Mouse (Mus musculus) embryonic facial prominence, embryonic 14.5 days (tissue): ENCODE measurements around the gene Dmbx1. TPM values are rescaled to one million over a fixed set of nuclear protein-coding genes. Genes with fewer than 3 reads are reported as not detected.

Experiments
- ATAC-seq: fragments of 200-750 bp; cut with Nextera tagmentation; 2 replicates; pipeline ENCODE4 v1.8.0; 2017; ENCODE audit warnings: low read depth, moderate number of reproducible peaks, moderate TSS enrichment
- DNase-seq: peaks from one replicate; pipeline ENCODE4 v3.0.0-alpha.2; 2015; ENCODE audit warnings: low spot score
- H3K27ac ChIP-seq: fragments of 300-500 bp; sonication (generic); replicated peaks from 2 replicates; pipeline ENCODE4 v1.5.1; 2014; ENCODE audit warnings: low read depth, mild to moderate bottlenecking, low read length, moderate library complexity
- H3K27me3 ChIP-seq: fragments of 300-500 bp; sonication (generic); replicated peaks from 2 replicates; pipeline ENCODE4 v1.6.1; 2014; ENCODE audit warnings: low read length; ENCODE audit not compliant: control insufficient read depth, insufficient read depth
- H3K36me3 ChIP-seq: fragments of 300-500 bp; sonication (generic); 2 replicates; pipeline ENCODE4 v1.6.1; 2014; ENCODE audit warnings: low read length, mixed read lengths; ENCODE audit not compliant: control insufficient read depth, insufficient read depth
- H3K4me1 ChIP-seq: fragments of 300-500 bp; sonication (generic); 2 replicates; pipeline ENCODE4 v1.6.1; 2014; ENCODE audit warnings: antibody characterized with exemption, low read length; ENCODE audit not compliant: control insufficient read depth, insufficient read depth
- H3K4me2 ChIP-seq: fragments of 300-500 bp; sonication (generic); 2 replicates; pipeline ENCODE4 v1.6.1; 2014; ENCODE audit warnings: low read depth, mild to moderate bottlenecking, low read length, moderate library complexity, mixed read lengths
- H3K4me3 ChIP-seq: fragments of 300-500 bp; sonication (generic); 2 replicates; pipeline ENCODE4 v1.5.1; 2014; ENCODE audit warnings: low read depth, mild to moderate bottlenecking, low read length
- H3K9ac ChIP-seq: fragments of 300-500 bp; sonication (generic); 2 replicates; pipeline ENCODE4 v1.6.1; 2014; ENCODE audit warnings: low read depth, mild to moderate bottlenecking, low read length, moderate library complexity, mixed read lengths
- H3K9me3 ChIP-seq: fragments of 300-500 bp; sonication (generic); 2 replicates; pipeline ENCODE4 v1.6.1; 2016; ENCODE audit warnings: low read length; ENCODE audit not compliant: control insufficient read depth
- WGBS: fragments of 180-500 bp; shearing (Covaris S2); extraction: QIAGEN DNeasy Blood & Tissue Kit; methylation state at CpG from one replicate; pipeline ENCODE4 v1.1.7; 2014; 5-methylcytosine and 5-hydroxymethylcytosine counted together
- polyA plus RNA-seq: library from polyadenylated mRNA; unstranded; fragments of >200 nt; fragmentation: Nextera tagmentation; extraction: Ambion mirVana; gene quantifications from 2 replicates; pipeline ENCODE4 v1.2.1, GENCODE M21; 2014

Gene Dmbx1
- polyA plus RNA-seq, 1 experiment from 2014 or later, result 0.26 TPM

DNA sequence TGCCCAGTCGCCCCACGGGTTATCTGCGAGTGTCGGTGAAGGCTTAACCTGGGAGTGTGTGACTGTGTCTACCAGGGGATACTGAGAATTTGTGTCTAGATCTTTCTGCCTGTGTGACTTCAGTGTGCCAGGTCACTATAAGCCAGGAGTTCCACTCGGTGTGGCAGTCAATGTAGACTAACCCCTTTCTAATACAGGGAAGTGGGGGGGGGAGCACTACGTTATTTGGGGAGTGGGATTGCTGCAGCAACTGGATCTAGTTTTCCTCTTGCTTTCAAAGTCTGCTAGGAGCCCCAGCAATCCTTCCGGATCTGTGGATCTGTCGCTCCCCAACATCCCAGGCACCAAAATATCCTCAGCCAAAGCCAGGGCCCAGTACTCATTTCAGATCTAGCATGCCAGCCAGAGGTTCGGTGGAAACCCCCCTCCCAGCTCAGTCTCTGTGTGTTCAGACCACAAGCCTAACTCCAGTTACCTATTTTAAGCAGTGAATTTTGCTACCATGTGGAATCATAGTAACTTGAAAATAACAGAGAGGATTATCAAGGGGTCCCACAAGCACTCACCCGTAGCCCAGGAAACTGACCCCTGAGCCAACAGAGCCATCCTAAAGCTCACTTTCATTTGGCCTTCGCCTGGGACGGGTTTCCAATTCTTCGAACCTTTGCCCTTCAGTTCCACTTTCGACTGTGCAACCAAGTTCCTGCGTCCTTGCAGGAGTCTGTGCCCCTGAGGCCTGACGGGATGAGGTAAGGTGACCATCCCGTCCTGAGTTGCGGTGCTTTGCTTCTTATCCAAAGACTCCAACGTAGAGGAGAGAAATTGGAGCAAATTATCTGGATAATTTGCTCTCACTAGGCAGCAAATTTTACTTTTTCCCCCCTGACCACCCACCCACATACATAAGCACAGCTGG, 2.4 kb downstream of the Dmbx1 start:
- DNase-seq (no peak), ATAC-seq (no peak)
- no peak overlapping the region for H3K27ac ChIP-seq
- H3K4me3 ChIP-seq, result peak overlapping the region; percentile 17; the same call in 1 of the 2 replicates
- H3K36me3 ChIP-seq, result no peaks in the 10 kb centered on the region
- H3K9ac ChIP-seq, result no peak overlapping the region
- H3K9me3 ChIP-seq, result no peaks in the 10 kb centered on the region
- H3K4me1 ChIP-seq, result 0 out of 2 replicates have a peak, but pooled peaks cover 3% of the 10 kb centered on the region
- peak overlapping the region; percentile 67; the same call in 1 of the 2 replicates for H3K4me2 ChIP-seq
- H3K27me3 ChIP-seq, result peaks cover 96% of the 10 kb centered on the region
- WGBS, result 8% methylated on average over 19 of the region's 19 CpGs

DNA sequence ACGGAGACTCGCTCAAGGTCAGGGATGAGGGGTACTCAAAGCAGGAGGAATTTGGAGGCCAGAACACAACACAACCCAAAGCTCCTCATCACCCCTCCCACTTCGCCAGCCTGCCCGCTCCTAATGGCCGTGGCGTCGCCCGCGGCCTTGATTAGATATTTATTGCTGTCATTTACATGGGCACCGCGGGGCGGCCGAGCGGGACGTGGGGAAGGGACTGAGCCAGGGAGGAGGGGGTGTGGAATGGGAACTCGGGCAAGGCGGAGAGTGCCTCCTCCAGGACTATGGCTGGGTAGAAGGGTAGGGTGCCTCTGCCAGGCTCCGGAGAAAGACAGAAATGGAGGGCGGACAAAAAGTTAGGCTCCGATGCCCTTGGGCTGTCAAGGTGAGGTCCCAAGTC, 3.1 kb downstream of the Dmbx1 start:
- Histone ChIP-seq H3K9ac (no peak overlapping the region), H3K9me3 (no peaks in the 10 kb centered on the region), H3K4me2 (peak overlapping the region; percentile 27), H3K4me3 (peak overlapping the region; percentile 17), H3K27ac (no peak overlapping the region), H3K36me3 (no peaks in the 10 kb centered on the region), H3K27me3 (peaks cover 96% of the 10 kb centered on the region), H3K4me1 (0 out of 2 replicates have a peak, but pooled peaks cover 3% of the 10 kb centered on the region)
- ATAC-seq (no peak), DNase-seq (no peak)
- WGBS, result 3% methylated on average over 20 of the region's 20 CpGs

DNA sequence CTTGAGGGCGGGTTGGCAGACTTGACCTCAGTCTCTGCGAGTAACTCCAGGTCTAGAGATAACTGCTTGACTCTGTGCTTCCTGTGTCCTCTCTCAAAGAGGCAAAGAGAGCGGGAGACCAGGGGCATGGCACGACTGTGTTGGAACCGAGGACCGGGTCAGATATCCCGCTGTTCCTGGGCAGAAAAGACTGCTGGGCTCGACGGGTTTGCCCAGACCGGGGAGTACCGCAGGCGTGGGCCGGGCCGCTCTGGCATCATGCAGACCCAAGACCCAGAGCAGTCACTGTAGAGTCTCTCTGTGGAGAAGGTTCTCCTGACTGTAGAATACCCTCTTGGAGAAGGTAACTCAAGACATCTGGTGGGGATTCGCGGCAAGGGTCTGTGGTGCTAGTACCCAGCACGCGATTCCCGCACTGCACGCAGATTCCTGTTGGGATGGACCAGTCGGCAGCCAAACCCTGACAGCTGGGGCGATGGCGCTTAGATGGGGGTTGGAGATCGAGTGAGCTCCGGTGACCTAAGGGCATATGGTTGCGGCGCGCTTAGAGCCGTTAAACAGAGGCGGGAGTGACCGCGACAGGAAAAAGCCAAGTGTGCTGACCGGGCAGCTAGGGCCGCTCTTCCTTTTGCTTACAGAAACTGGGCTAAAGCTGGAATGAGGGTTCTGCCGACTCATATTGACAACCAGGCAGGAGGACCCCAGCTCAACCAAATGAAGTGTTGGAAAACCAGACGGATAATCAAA, 3.7 kb downstream of the Dmbx1 start:
- peaks cover 96% of the 10 kb centered on the region for H3K27me3 ChIP-seq
- ATAC-seq, result no peak
- 0 out of 2 replicates have a peak, but pooled peaks cover 3% of the 10 kb centered on the region for H3K4me1 ChIP-seq
- under 1% methylated on average over 36 of the region's 36 CpGs for WGBS
- H3K4me2 ChIP-seq, result peak overlapping the region; percentile 27
- no peaks in the 10 kb centered on the region for H3K9me3 ChIP-seq
- peak overlapping the region; percentile 17; the same call in 1 of the 2 replicates for H3K4me3 ChIP-seq
- no peaks in the 10 kb centered on the region for H3K36me3 ChIP-seq
- no peak overlapping the region for H3K9ac ChIP-seq
- DNase-seq, result no peak
- no peak overlapping the region for H3K27ac ChIP-seq

DNA sequence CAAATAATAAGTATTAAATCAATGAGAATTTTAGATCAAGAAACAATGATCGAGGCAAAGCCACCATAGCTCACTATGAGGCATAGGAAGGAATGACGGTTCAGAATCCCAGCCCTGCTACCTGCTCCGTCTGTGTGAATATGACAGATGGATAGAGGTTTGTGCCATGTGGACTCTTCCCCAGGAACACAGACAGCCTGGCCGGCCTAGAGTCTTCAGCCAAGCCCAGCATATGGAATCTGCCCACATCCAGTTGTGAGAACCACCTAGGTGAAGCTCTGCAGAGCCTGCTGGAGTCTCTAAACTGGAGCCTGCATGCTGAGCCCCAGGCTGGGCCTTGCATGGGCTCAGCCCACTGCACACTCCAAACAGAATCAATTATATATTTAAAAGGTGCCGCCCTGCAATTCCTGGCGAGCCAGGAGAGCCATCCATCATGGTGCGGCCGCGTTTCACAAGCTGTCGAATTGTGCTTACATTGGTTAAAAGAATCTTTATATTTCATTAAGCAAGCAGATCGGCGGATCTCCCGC, 8.1 kb downstream of the Dmbx1 start:
- H3K27me3 ChIP-seq, result peaks cover 78% of the 10 kb centered on the region
- no peaks in the 10 kb centered on the region for H3K36me3 ChIP-seq
- H3K4me2 ChIP-seq, result no peak overlapping the region
- no peak overlapping the region for H3K9ac ChIP-seq
- no peak for ATAC-seq
- no peak overlapping the region for H3K4me3 ChIP-seq
- no peak overlapping the region for H3K27ac ChIP-seq
- H3K9me3 ChIP-seq, result no peaks in the 10 kb centered on the region
- H3K4me1 ChIP-seq, result no peaks in the 10 kb centered on the region
- WGBS, result 64% methylated on average over 13 of the region's 13 CpGs
- no peak for DNase-seq

DNA sequence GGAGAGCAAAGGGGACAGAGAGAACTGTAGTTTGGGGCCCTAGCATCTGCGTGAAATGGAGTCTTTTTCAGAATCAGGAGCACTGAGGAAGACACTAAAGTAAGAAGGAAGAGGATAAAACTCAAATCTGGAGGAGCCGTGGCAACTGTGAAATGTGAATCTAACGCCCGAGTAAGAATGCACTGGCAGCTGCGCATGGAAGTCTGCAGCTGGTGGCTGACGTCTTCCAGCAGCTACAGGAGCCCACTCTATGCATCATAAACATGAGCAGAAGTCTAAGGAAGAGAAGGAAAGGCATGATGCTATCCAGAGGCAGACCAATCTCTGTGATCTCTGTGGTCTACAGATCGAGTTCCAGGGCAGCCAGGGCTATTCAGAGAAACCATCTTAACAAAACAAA, 12.1 kb downstream of the Dmbx1 start:
- H3K4me2 ChIP-seq, result no peak overlapping the region
- no peak overlapping the region for H3K27ac ChIP-seq
- H3K4me1 ChIP-seq, result no peaks in the 10 kb centered on the region
- no peak for DNase-seq
- ATAC-seq, result no peak
- WGBS, result 50% methylated on average over 7 of the region's 7 CpGs
- H3K27me3 ChIP-seq, result peaks cover 41% of the 10 kb centered on the region
- H3K36me3 ChIP-seq, result no peaks in the 10 kb centered on the region
- H3K4me3 ChIP-seq, result no peak overlapping the region
- no peaks in the 10 kb centered on the region for H3K9me3 ChIP-seq
- no peak overlapping the region for H3K9ac ChIP-seq

DNA sequence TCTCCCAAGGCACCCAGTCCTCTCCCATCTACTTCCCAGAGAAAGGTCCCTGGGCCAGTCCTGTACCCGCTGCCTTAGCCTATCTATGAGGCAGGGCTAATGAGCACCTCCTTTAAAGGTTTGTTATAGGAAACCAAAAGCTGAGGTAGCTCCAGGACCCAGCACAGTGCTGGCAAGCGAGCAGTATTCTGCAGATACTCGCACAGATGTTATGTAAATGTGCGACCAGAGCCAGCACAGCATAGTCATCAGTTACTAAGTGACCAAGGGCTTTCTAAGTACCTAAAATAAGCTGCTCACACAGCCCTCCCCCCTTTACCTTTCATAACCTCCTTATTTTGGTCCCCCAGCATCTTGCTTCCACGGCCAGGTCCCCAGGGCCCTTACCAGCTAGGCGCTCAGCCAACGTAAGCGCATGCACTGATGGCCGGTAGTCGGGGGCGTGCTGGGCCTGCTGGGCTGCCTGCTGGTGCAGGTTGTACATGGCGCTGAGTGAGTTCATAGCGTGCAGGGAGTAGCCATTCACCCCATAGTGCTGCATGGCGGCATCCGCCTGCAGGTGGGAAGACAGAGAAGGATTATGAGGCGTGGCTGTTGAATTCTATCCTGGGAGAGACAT, 16.4 kb downstream of the Dmbx1 start:
- no peak for DNase-seq
- H3K27me3 ChIP-seq, result no peaks in the 10 kb centered on the region; the same call in 1 of the 2 replicates

DNA sequence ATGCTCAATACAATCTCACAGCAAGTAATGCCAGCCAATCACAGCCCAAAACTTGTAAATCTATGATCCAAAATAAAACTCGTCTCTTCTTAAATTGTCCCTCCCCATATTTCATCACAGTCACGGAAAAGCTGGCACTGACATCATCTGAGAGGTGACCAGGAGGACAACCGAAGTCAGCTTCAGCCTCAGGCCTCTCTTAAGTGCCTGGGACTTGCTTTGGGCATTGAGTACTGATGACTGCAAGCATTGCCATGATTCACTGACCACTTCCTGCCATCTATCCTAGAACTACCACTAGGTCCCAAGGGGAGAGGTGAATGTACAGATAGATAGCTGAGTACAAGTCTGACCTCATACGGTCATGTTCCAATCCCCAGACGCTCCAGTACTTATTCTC, 17.0 kb downstream of the Dmbx1 start:
- no peak for DNase-seq
- Histone ChIP-seq H3K9me3 (no peaks in the 10 kb centered on the region), H3K4me2 (no peak overlapping the region), H3K27me3 (peaks cover 4% of the 10 kb centered on the region; the same call in 1 of the 2 replicates), H3K4me3 (no peak overlapping the region), H3K4me1 (no peaks in the 10 kb centered on the region), H3K9ac (no peak overlapping the region), H3K27ac (no peak overlapping the region), H3K36me3 (no peaks in the 10 kb centered on the region)
- WGBS, result 86% methylated on average over 5 of the region's 5 CpGs
- no peak for ATAC-seq

More for the DNA sequence above, 16.4 kb downstream of the Dmbx1 start:
- no peak overlapping the region for H3K4me2 ChIP-seq
- H3K9me3 ChIP-seq, result no peaks in the 10 kb centered on the region
- 72% methylated on average over 16 of the region's 16 CpGs for WGBS
- no peaks in the 10 kb centered on the region for H3K36me3 ChIP-seq
- no peak for ATAC-seq
- H3K9ac ChIP-seq, result no peak overlapping the region
- no peak overlapping the region for H3K4me3 ChIP-seq
- no peak overlapping the region for H3K27ac ChIP-seq
- H3K4me1 ChIP-seq, result no peaks in the 10 kb centered on the region

DNA sequence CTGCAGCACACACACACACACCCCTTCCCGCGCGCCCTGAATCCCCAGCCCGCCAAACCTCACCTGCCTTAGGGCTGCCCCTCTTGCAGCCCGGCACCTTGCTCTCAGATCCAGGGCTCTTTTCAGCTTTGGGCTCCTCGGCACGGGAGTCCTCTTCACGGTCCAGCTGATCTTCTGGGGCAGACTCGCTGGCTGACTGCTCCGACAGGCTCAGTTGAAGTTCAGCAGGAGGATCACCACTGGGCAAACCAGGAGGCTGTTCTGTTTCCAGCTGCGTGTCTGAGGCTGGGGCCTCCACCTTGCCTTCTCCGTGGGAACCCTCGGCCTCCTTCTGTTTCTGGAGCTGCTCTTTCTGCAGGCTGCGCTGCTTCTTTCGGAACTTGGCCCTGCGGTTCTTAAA, 19.8 kb downstream of the Dmbx1 start:
- ATAC-seq, result no peak
- WGBS, result 79% methylated on average over 16 of the region's 16 CpGs

More for the DNA sequence above, 19.8 kb downstream of the Dmbx1 start:
- no peaks in the 10 kb centered on the region for H3K36me3 ChIP-seq
- DNase-seq, result no peak
- H3K27me3 ChIP-seq, result peaks cover 4% of the 10 kb centered on the region; the same call in 1 of the 2 replicates
- no peak overlapping the region for H3K27ac ChIP-seq
- no peak overlapping the region for H3K4me2 ChIP-seq
- no peak overlapping the region for H3K9ac ChIP-seq
- H3K9me3 ChIP-seq, result no peaks in the 10 kb centered on the region
- H3K4me1 ChIP-seq, result no peaks in the 10 kb centered on the region
- no peak overlapping the region for H3K4me3 ChIP-seq
